9 mouse cellular contexts compared by ENCODE assay signal in the genomic region with DNA sequence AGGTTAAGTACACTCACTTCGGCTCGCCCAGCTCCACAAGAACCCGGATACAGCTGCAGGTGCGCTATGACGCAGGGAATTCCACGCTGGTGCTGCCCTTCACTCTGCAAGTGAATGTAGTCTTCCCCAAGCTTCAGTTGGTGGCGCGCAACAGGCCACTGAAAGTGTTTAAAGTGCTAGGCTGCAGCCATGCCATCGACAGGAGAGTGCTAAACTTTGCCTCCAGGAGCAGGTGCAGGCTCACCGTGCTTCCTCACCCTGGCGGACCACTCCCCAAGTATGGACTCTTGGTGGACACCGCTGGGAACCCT. TPM values are rescaled to one million over a fixed set of nuclear protein-coding genes. Genes with fewer than 3 reads are reported as not detected.
DNase-seq lines count a peak whose midpoint lies in the region; ATAC-seq and TF ChIP-seq lines count a peak whose summit lies in the region.
"Had no signal": no experiment of that assay in that cellular context is flagged by ENCODE, and none has a peak within 500 bp of the region (broad histone marks: within the 10 kb centered on the region; RNA-seq: fewer than 3 reads in every experiment).

No protein-coding gene starts in this region.

- no peak for ATAC-seq in heart, embryonic 15.5 days (replicated peaks; ENCODE audit: insufficient number of reproducible peaks, insufficient read depth, low FRiP score, low read depth)
- ATAC-seq in forebrain, postnatal 0 days, result peak; percentile 67
- no peak for ATAC-seq in midbrain, embryonic 14.5 days (ENCODE audit: low FRiP score, low TSS enrichment)

- peaks cover 12% of the 10 kb centered on the region for H3K4me1 ChIP-seq in heart, embryonic 15.5 days (replicated peaks)
- no peaks in the 10 kb centered on the region for H3K4me1 ChIP-seq in ES-E14 (ENCODE audit: control insufficient read depth in 2 of 2, insufficient read depth in 2 of 2, low read length in 2 of 2, poor library complexity in 1 of 2)
- peaks cover 6% of the 10 kb centered on the region; the same call in 1 of the 2 replicates for H3K4me1 ChIP-seq in forebrain, postnatal 0 days (ENCODE audit: insufficient read depth)
- peaks cover 7% of the 10 kb centered on the region; the same call in 1 of the 2 replicates for H3K4me1 ChIP-seq in midbrain, embryonic 14.5 days (ENCODE audit: control insufficient read depth, insufficient read depth, low read length)
- no peaks in the 10 kb centered on the region for H3K4me1 ChIP-seq in thymus, adult 2 months (replicated peaks; ENCODE audit: control insufficient read depth, insufficient read depth, low read length)

- no peak for TF ChIP-seq POLR2A in thymus, adult 2 months (IDR thresholded peaks at IDR 0.05; ENCODE audit: control insufficient read depth, extremely low read depth, insufficient read depth, low read length, poor library complexity)

- H3K27me3 ChIP-seq in heart, embryonic 15.5 days, result peaks cover 31% of the 10 kb centered on the region
- peaks cover 15% of the 10 kb centered on the region for H3K27me3 ChIP-seq in forebrain, postnatal 0 days (ENCODE audit: insufficient read depth, low read length)
- peaks cover 20% of the 10 kb centered on the region for H3K27me3 ChIP-seq in midbrain, embryonic 14.5 days (ENCODE audit: control insufficient read depth, insufficient read depth, low read length)
- H3K27me3 ChIP-seq in thymus, adult 2 months (ENCODE audit: control insufficient read depth, insufficient read depth, low read length), result no peaks in the 10 kb centered on the region; the same call in 1 of the 2 replicates

- no peak overlapping the region for H3K27ac ChIP-seq in heart, embryonic 15.5 days
- no peak overlapping the region for H3K27ac ChIP-seq in ES-E14 (ENCODE audit: insufficient read depth, low read depth, low read length, poor library complexity, severe bottlenecking)
- H3K27ac ChIP-seq in forebrain, postnatal 0 days (ENCODE audit: low read depth, low read length), result no peak overlapping the region
- no peak overlapping the region for H3K27ac ChIP-seq in midbrain, embryonic 14.5 days (replicated peaks; ENCODE audit: low read depth, low read length)
- no peak overlapping the region for H3K27ac ChIP-seq in thymus, adult 2 months (ENCODE audit: control insufficient read depth, insufficient read depth, low read length)

- 8% methylated on average over 12 of the region's 12 CpGs for WGBS in heart, embryonic 15.5 days
- 5% methylated on average over 12 of the region's 12 CpGs for WGBS in forebrain, postnatal 0 days
- WGBS in midbrain, embryonic 14.5 days, result 4% methylated on average over 12 of the region's 12 CpGs
- 17% methylated on average over 12 of the region's 12 CpGs for WGBS in thymus, adult 2 months

- 0 out of 2 replicates have a peak overlapping the region, but pooled peaks have one; percentile 18 for H3K9ac ChIP-seq in heart, embryonic 15.5 days
- no peak overlapping the region for H3K9ac ChIP-seq in ES-E14 (ENCODE audit: insufficient read depth, low read depth, low read length, poor library complexity, severe bottlenecking)
- H3K9ac ChIP-seq in forebrain, postnatal 0 days, result peak overlapping the region; percentile 22; the same call in 1 of the 2 replicates
- no peak overlapping the region for H3K9ac ChIP-seq in midbrain, embryonic 14.5 days (replicated peaks; ENCODE audit: low read length)

- TF ChIP-seq CTCF in forebrain, postnatal 0 days (IDR thresholded peaks at IDR 0.05; ENCODE audit: low read depth), result no peak
- TF ChIP-seq CTCF in thymus, adult 2 months (IDR thresholded peaks at IDR 0.05; ENCODE audit: borderline replicate concordance, control insufficient read depth, extremely low read depth, insufficient read depth, low read length, poor library complexity), result no peak

- H3K4me3 ChIP-seq in heart, embryonic 15.5 days, result peak overlapping the region; percentile 39
- H3K4me3 ChIP-seq in ES-E14 (ENCODE audit: insufficient read depth in 1 of 2, low read depth in 1 of 2, low read length in 2 of 2, poor library complexity in 1 of 2, severe bottlenecking in 1 of 2), result peak overlapping the region; percentile 42 to 48
- H3K4me3 ChIP-seq in forebrain, postnatal 0 days (ENCODE audit: low read depth, low read length), result peak overlapping the region; percentile 34
- H3K4me3 ChIP-seq in midbrain, embryonic 14.5 days (replicated peaks; ENCODE audit: low read depth, low read length), result peak overlapping the region; percentile 26
- H3K4me3 ChIP-seq in thymus, adult 2 months (ENCODE audit: control insufficient read depth, insufficient read depth, low read length), result no peak overlapping the region

- H3K4me2 ChIP-seq in heart, embryonic 15.5 days, result peak overlapping the region; percentile 72
- peak overlapping the region; percentile 58 for H3K4me2 ChIP-seq in forebrain, postnatal 0 days (ENCODE audit: low read depth)
- peak overlapping the region; percentile 55 for H3K4me2 ChIP-seq in midbrain, embryonic 14.5 days (ENCODE audit: low read length)

- in situ Hi-C loops in ES-E14 (cut with MboI; ENCODE audit: low sequenced_read_pairs in 2 of 2, unreplicated experiment in 2 of 2), result no loop called here

- no peaks in the 10 kb centered on the region for H3K36me3 ChIP-seq in heart, embryonic 15.5 days
- H3K36me3 ChIP-seq in ES-E14 (ENCODE audit: control insufficient read depth, insufficient read depth, low read length, poor library complexity, severe bottlenecking), result no peaks in the 10 kb centered on the region
- H3K36me3 ChIP-seq in forebrain, postnatal 0 days (ENCODE audit: insufficient read depth), result no peaks in the 10 kb centered on the region
- H3K36me3 ChIP-seq in midbrain, embryonic 14.5 days (ENCODE audit: control insufficient read depth, insufficient read depth, low read length), result no peaks in the 10 kb centered on the region
- H3K36me3 ChIP-seq in thymus, adult 2 months (ENCODE audit: control insufficient read depth, insufficient read depth, low read length), result no peaks in the 10 kb centered on the region

- no peak for DNase-seq in heart, adult 8-10 months (ENCODE audit: low spot score)
- peak; percentile 16 for DNase-seq in ES-E14 (ENCODE audit: low read depth, low spot score)
- DNase-seq in forebrain, postnatal 0 days, result peak; percentile 10
- DNase-seq in midbrain, embryonic 14.5 days, result peak; percentile 35
- no peak for DNase-seq in adrenal gland, postnatal 25 days
- DNase-seq in thymus, postnatal 25 days, result no peak
- no peak for DNase-seq in thymus, adult 2 months
- DNase-seq: adrenal gland, postnatal 36 days had no signal

- no peaks in the 10 kb centered on the region for H3K9me3 ChIP-seq in heart, embryonic 15.5 days (replicated peaks)
- no peaks in the 10 kb centered on the region for H3K9me3 ChIP-seq in ES-E14 (ENCODE audit: control insufficient read depth, insufficient read depth, low read depth, low read length)
- no peaks in the 10 kb centered on the region for H3K9me3 ChIP-seq in forebrain, postnatal 0 days (ENCODE audit: low read length)
- no peaks in the 10 kb centered on the region for H3K9me3 ChIP-seq in midbrain, embryonic 14.5 days (ENCODE audit: control insufficient read depth, low read length)

TF ChIP-seq in ES-E14, 5 proteins besides CTCF, POLR2A, EP300 and RAD21:
- TF ChIP-seq ZNF384 (IDR thresholded peaks at IDR 0.05; ENCODE audit: low read depth, low read length) (no peak), CHD2 (IDR thresholded peaks at IDR 0.05; ENCODE audit: low read depth, low read length) (no peak), ZC3H11A (IDR thresholded peaks at IDR 0.05; ENCODE audit: borderline replicate concordance, low read depth, low read length) (no peak), MAFK (IDR thresholded peaks at IDR 0.05; ENCODE audit: insufficient read depth, low read depth, low read length) (no peak), HCFC1 (IDR thresholded peaks at IDR 0.05; ENCODE audit: borderline replicate concordance, insufficient read depth, low read length) (no peak)

RNA-seq across cellular contexts. Expression of a gene that starts 0.5 kb away (rescaled TPM):
- 0.33 and 0.49 TPM in 2 replicates for polyA plus RNA-seq in heart, embryonic 15.5 days (2015; fragmentation: Nextera tagmentation; extraction: Ambion mirVana)
- not detected for total RNA-seq in heart, adult 8-10 months (2022)
- total RNA-seq in ES-E14 (2012; rRNA removed), result not detected in 2 replicates
- 0.14 and 0.31 TPM in 2 replicates for total RNA-seq in forebrain, postnatal 0 days (2014; rRNA removed)
- polyA plus RNA-seq in forebrain, postnatal 0 days (2015; fragmentation: Nextera tagmentation; extraction: Ambion mirVana), result 0.08 and 0.23 TPM in 2 replicates
- 0.11 TPM in 1 of 2 replicates, not detected in the other for polyA plus RNA-seq in midbrain, embryonic 14.5 days (2014; fragmentation: Nextera tagmentation; extraction: Ambion mirVana)
- not detected in 2 replicates for total RNA-seq in adrenal gland, postnatal 25 days (2021)
- 0.01 and 0.03 TPM in 2 replicates for polyA plus RNA-seq in thymus, adult 2 months (2012; rRNA removed)
- total RNA-seq: adrenal gland, postnatal 36 days had no signal

Comparison
In these comparisons a context has a peak if more than half of its experiments do, and no peak if none do; other contexts are left out.
1. H3K9ac ChIP-seq: peak in heart, embryonic 15.5 days (single experiment) and forebrain, postnatal 0 days (single experiment); none in ES-E14 (single experiment) and midbrain, embryonic 14.5 days (single experiment).
2. DNase-seq: peak in ES-E14 (single experiment), forebrain, postnatal 0 days (single experiment) and midbrain, embryonic 14.5 days (single experiment); none in heart, adult 8-10 months (single experiment), adrenal gland, postnatal 25 days (single experiment), thymus, postnatal 25 days (single experiment) and thymus, adult 2 months (single experiment).
3. Peak in every context shown above with its lines, with median percentiles within 50 percentile points of each other: H3K4me2 ChIP-seq.